ENCODE assay signal across 9 mouse cellular contexts in the genomic region with DNA sequence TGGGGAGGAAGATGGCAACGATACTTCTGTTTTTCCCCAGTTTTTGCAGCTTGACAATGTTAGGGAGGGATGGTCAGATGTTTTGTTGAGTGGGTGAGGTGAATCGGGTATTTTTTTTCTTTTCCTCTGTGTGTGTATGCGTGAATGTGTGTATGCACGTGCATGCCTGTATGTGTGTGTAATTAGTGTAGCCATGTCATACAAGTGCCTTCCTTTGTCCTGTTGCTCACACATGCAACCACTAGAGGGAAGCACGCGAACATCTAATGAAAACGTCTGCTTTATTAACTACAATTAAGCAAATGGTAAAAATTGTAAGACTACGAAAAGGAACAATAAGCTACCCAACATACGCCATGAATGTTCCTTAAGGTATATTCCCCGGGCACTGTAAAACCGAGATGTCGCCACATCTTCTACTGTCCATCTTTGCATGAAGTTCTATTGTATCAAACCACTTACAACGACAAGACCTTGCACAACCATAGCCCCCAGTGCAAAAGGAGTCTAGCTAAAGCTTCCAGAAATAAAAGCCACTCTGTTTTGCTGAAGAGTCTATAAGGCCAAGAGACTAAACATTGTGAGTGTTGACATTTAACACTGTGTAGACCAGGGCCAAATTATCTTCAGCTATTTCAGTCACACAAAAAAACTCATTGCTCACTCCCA. TPM values are rescaled to one million over a fixed set of nuclear protein-coding genes. Genes with fewer than 3 reads are reported as not detected.
A peak's percentile ranks its signal among the peaks of the same experiment; 100 is the strongest.
DNase-seq lines count a peak whose midpoint lies in the region; ATAC-seq and TF ChIP-seq lines count a peak whose summit lies in the region.
"Had no signal": no experiment of that assay in that cellular context is flagged by ENCODE, and none has a peak within 500 bp of the region (broad histone marks: within the 10 kb centered on the region; RNA-seq: fewer than 3 reads in every experiment).

No protein-coding gene starts in this region.

- H3K4me1 ChIP-seq in kidney, postnatal 0 days (replicated peaks; ENCODE audit: insufficient read depth, low read length), result no peaks in the 10 kb centered on the region

- TF ChIP-seq CTCF in kidney, postnatal 0 days (IDR thresholded peaks at IDR 0.05; ENCODE audit: low read depth), result peak; percentile 88

- H3K36me3 ChIP-seq in kidney, postnatal 0 days (ENCODE audit: insufficient read depth, low read length), result no peaks in the 10 kb centered on the region

- H3K9ac ChIP-seq in kidney, postnatal 0 days (ENCODE audit: low read depth, low read length), result no peak overlapping the region

- H3K4me2 ChIP-seq in kidney, postnatal 0 days (ENCODE audit: low read length), result no peak overlapping the region

- H3K4me3 ChIP-seq in kidney, postnatal 0 days (replicated peaks; ENCODE audit: low read depth, low read length), result no peak overlapping the region
- H3K4me3 ChIP-seq: erythroblast, embryonic 14.5 days had no signal

- H3K27ac ChIP-seq in kidney, postnatal 0 days, result no peak overlapping the region

- no peak for ATAC-seq in kidney, postnatal 0 days (replicated peaks; ENCODE audit: low FRiP score, low read depth)
- 0 out of 2 replicates have a peak, but pooled peaks have one; percentile 45 for ATAC-seq in megakaryocyte, adult 5-6 weeks (ENCODE audit: poor library complexity, severe bottlenecking)
- ATAC-seq in inflammation-experienced regulatory T-cells, adult 6 months, result no peak

- H3K9me3 ChIP-seq in kidney, postnatal 0 days (replicated peaks; ENCODE audit: low read length), result no peaks in the 10 kb centered on the region

- WGBS in kidney, postnatal 0 days, result 56% methylated on average over 13 of the region's 13 CpGs

- H3K27me3 ChIP-seq in kidney, postnatal 0 days (ENCODE audit: insufficient read depth, low read length), result no peaks in the 10 kb centered on the region

- peak; percentile 78 for DNase-seq in kidney, postnatal 0 days (ENCODE audit: low spot score)
- no peak for DNase-seq in kidney, adult 11 months
- peak; percentile 36 for DNase-seq in ZHBTc4 (ENCODE audit: low read depth, low spot score)
- DNase-seq in cerebellum, postnatal 36 days, result peak; percentile 27 to 43
- DNase-seq in kidney, postnatal 14 days, result peak; percentile 37
- no peak for DNase-seq in spleen, postnatal 36 days (ENCODE audit: low spot score in 2 of 2)

RNA-seq across cellular contexts. Expression of gene Tnfsf13b, which starts 37.7 kb away (rescaled TPM):
- 7.2 and 8.9 TPM in 2 replicates for polyA plus RNA-seq in kidney, postnatal 0 days (2015; fragmentation: Nextera tagmentation; extraction: Ambion mirVana)
- total RNA-seq in megakaryocyte, adult 5-6 weeks (2015), result 23.1 and 26.8 TPM in 2 replicates
- 6.2 and 9.1 TPM in 2 replicates for total RNA-seq in megakaryocyte, adult 5-6 weeks (2017)
- polyA plus RNA-seq in inflammation-experienced regulatory T-cells, adult 6 months (2017; shearing (Covaris generic)), result 10 to 100 TPM in 2 of 3 experiments, 1 to 10 TPM in 1; 8.7 to 21.1 (median 15.6) TPM
- polyA plus RNA-seq: erythroblast, embryonic 14.5 days had no signal

Comparison
In these comparisons a context has a peak if more than half of its experiments do, and no peak if none do; other contexts are left out.
1. DNase-seq: peak in kidney, postnatal 0 days (single experiment), ZHBTc4 (single experiment), cerebellum, postnatal 36 days (2 of 2) and kidney, postnatal 14 days (single experiment); none in kidney, adult 11 months (single experiment) and spleen, postnatal 36 days (0 of 2).